In the genomic region with DNA sequence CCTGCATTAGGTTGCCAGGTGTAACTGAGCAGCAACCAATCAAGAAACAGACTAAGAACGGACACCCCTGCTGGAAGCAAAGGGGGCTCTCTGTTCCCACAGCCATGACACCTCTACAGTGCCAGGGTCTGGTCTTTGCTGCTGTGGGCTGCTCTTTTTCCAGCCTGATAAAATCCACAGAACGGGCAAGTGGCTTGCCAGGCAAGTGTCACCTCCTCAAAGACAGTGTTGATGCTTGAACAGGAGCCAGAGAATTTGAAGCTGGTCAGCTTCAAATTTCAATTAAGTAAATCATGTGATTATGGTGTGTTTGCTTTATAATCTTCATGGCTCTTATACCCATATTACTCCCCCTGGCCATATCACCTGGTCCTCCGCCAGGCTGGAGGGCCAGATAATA, we compare ENCODE assay signal across 16 mouse cellular contexts.
DNase-seq lines count a peak whose midpoint lies in the region; ATAC-seq and TF ChIP-seq lines count a peak whose summit lies in the region.
"Had no signal": no experiment of that assay in that cellular context is flagged by ENCODE, and none has a peak within 500 bp of the region (broad histone marks: within the 10 kb centered on the region; RNA-seq: fewer than 3 reads in every experiment).

No protein-coding gene starts in this region.

- DNase-seq in cerebellum, postnatal 10 days, result peak; percentile 38 to 39
- no peak for DNase-seq in cerebellum, adult 2 months
- no peak for DNase-seq in heart, adult 8-10 months (ENCODE audit: low spot score)
- no peak for DNase-seq in layer of hippocampus, adult 2 months (ENCODE audit: low spot score in 2 of 2)
- no peak for DNase-seq in layer of hippocampus, postnatal 10 days (ENCODE audit: low spot score in 2 of 2)
- DNase-seq in left cerebral cortex, postnatal 25 days (ENCODE audit: low spot score in 2 of 2), result no peak
- DNase-seq: adrenal gland, postnatal 10 days; cerebellum, adult 9-11 months; layer of hippocampus, adult 9-11 months; liver; lung, adult 18-20 months had no signal

- H3K4me3 ChIP-seq in cerebellum, adult 2 months (replicated peaks; ENCODE audit: insufficient read depth, low read depth, low read length), result no peak overlapping the region
- no peak overlapping the region for H3K4me3 ChIP-seq in heart, embryonic 14.5 days (ENCODE audit: control insufficient read depth in 1 of 2, insufficient read depth in 1 of 2, low read depth in 1 of 2, low read length in 2 of 2)
- no peak overlapping the region for H3K4me3 ChIP-seq in layer of hippocampus, adult 2 months
- no peak overlapping the region for H3K4me3 ChIP-seq in stomach, embryonic 16.5 days (replicated peaks; ENCODE audit: low read length)
- H3K4me3 ChIP-seq: megakaryocyte, embryonic 14.5 days had no signal

- H3K27me3 ChIP-seq in cerebellum, adult 2 months (ENCODE audit: control insufficient read depth, insufficient read depth, low read length), result no peaks in the 10 kb centered on the region
- H3K27me3 ChIP-seq in heart, embryonic 14.5 days (ENCODE audit: control insufficient read depth, insufficient read depth, low read length), result no peaks in the 10 kb centered on the region
- no peaks in the 10 kb centered on the region for H3K27me3 ChIP-seq in stomach, embryonic 16.5 days (ENCODE audit: control insufficient read depth, insufficient read depth, low read length)
- H3K27me3 ChIP-seq: megakaryocyte, embryonic 14.5 days had no signal

- intact Hi-C loops in left cerebral cortex, postnatal 25 days (cut with DNase I), result no loop called here

- no peak overlapping the region for H3K9ac ChIP-seq in heart, embryonic 14.5 days (ENCODE audit: low read length)
- no peak overlapping the region for H3K9ac ChIP-seq in stomach, embryonic 16.5 days (ENCODE audit: low read length)

- no peaks in the 10 kb centered on the region for H3K9me3 ChIP-seq in heart, embryonic 14.5 days (ENCODE audit: control insufficient read depth, low read length)
- no peaks in the 10 kb centered on the region for H3K9me3 ChIP-seq in stomach, embryonic 16.5 days (replicated peaks; ENCODE audit: control insufficient read depth, low read length)
- H3K9me3 ChIP-seq: megakaryocyte, embryonic 14.5 days had no signal

- H3K27ac ChIP-seq in cerebellum, adult 2 months (ENCODE audit: insufficient read depth, low read length), result no peak overlapping the region
- peak overlapping the region; percentile 41 to 75; a peak in 3 of 4 replicates for H3K27ac ChIP-seq in heart, embryonic 14.5 days (replicated peaks in 1 of 2; ENCODE audit: control insufficient read depth in 1 of 2, insufficient read depth in 1 of 2, low read depth in 2 of 2, low read length in 2 of 2)
- peak overlapping the region; percentile 82 for H3K27ac ChIP-seq in layer of hippocampus, adult 2 months
- peak overlapping the region; percentile 63 for H3K27ac ChIP-seq in stomach, embryonic 16.5 days (ENCODE audit: low read length)

- no peak for TF ChIP-seq POLR2A in cerebellum, adult 2 months (IDR thresholded peaks at IDR 0.05; ENCODE audit: borderline replicate concordance, insufficient read depth, low read length)

- H3K4me1 ChIP-seq in cerebellum, adult 2 months (ENCODE audit: control insufficient read depth, insufficient read depth, low read length), result peaks cover 3% of the 10 kb centered on the region
- peaks cover 8 to 38% of the 10 kb centered on the region in 2 experiments for H3K4me1 ChIP-seq in heart, embryonic 14.5 days (ENCODE audit: control insufficient read depth in 2 of 2, insufficient read depth in 2 of 2, low read length in 2 of 2)
- peaks cover 10% of the 10 kb centered on the region; the same call in 1 of the 2 replicates for H3K4me1 ChIP-seq in stomach, embryonic 16.5 days (ENCODE audit: control insufficient read depth, insufficient read depth, low read length)

- peak; percentile 76 for ATAC-seq in heart, embryonic 14.5 days (ENCODE audit: insufficient number of reproducible peaks, insufficient read depth, low FRiP score, low read depth)
- no peak for ATAC-seq in stomach, embryonic 16.5 days (ENCODE audit: insufficient read depth, low FRiP score)
- ATAC-seq: hindbrain, embryonic 16.5 days; midbrain, embryonic 16.5 days had no signal

- no peak overlapping the region for H3K4me2 ChIP-seq in heart, embryonic 14.5 days (ENCODE audit: low read length)
- no peak overlapping the region for H3K4me2 ChIP-seq in stomach, embryonic 16.5 days (ENCODE audit: low read depth, low read length)

- WGBS in cerebellum, adult 2 months, result 86% methylated on average over 3 of the region's 3 CpGs
- 39% methylated on average over 3 of the region's 3 CpGs for WGBS in heart, embryonic 14.5 days
- 69% methylated on average over 3 of the region's 3 CpGs for WGBS in stomach, embryonic 16.5 days

- peaks cover 50% of the 10 kb centered on the region for H3K36me3 ChIP-seq in heart, embryonic 14.5 days (ENCODE audit: control insufficient read depth, insufficient read depth, low read length)
- H3K36me3 ChIP-seq in stomach, embryonic 16.5 days (ENCODE audit: control insufficient read depth, insufficient read depth, low read length), result 0 out of 2 replicates have a peak, but pooled peaks cover under 1% of the 10 kb centered on the region

- TF ChIP-seq CTCF in cerebellum, adult 2 months (IDR thresholded peaks at IDR 0.05; ENCODE audit: borderline replicate concordance, insufficient read depth, low read depth, low read length), result no peak
- TF ChIP-seq CTCF in layer of hippocampus, adult 2 months (conservative IDR thresholded peaks at IDR 0.05), result no peak

Comparison
In these comparisons a context has a peak if more than half of its experiments do, and no peak if none do; other contexts are left out.
1. DNase-seq: peak in cerebellum, postnatal 10 days (2 of 2); none in cerebellum, adult 2 months (0 of 2), heart, adult 8-10 months (single experiment), layer of hippocampus, adult 2 months (0 of 2), layer of hippocampus, postnatal 10 days (0 of 2) and left cerebral cortex, postnatal 25 days (0 of 2).